Mouse (Mus musculus) embryonic fibroblast, embryonic 13.5 days (primary cell): ENCODE results near the gene Noxred1.

Experiments used
- CTCF ChIP-seq: IDR thresholded peaks from 2 replicates; pipeline ENCODE4 v1.5.1; 2011; ENCODE audit warnings: mild to moderate bottlenecking, control low read depth, low read length, moderate library complexity, borderline replicate concordance; ENCODE audit not compliant: insufficient read depth
- POLR2A ChIP-seq: IDR thresholded peaks from 2 replicates; pipeline ENCODE4 v1.6.1; 2011; ENCODE audit warnings: low read depth, mild to moderate bottlenecking, control low read depth, low read length, moderate library complexity

DNA sequence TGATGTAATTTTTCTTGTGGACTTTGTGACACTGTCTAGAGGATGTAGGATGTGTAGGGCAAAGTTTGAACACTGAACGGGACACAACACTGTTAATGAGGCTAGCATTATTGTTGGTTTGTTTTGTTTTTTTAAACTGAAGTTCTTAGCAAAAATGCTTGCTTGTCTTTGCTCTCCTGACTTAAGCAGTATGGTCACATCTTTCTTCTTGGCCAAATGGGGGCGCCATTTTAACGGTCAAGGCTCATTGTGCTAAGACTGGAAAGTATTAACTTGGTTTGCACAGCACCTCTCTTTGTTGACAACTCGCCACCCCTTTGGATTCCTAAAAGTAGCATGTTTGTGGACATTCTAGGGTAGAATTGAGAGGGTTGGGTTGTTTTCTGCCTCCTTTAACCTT, 29.1 kb upstream of the Noxred1 start:
- TF ChIP-seq CTCF (no peak), POLR2A (no peak)
